Comparison of ENCODE assay signal across 10 mouse cellular contexts in the genomic region with DNA sequence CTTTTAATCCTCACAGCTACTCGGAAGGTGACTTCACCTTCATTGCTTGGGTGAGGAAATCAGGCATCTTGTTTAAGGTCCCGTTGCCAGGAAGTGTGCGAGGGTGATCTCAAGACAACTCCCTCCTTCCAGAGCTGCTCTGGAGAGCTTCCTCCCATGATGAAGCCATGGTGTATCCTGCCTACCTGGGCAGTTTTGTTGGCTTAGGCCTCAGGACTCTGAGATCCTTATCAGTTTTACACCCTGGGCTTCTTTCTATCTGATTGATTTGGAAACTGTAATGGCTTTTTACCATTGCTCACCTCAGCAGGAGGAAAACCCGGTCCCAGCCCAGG. TPM values are rescaled to one million over a fixed set of nuclear protein-coding genes. Genes with fewer than 3 reads are reported as not detected.
DNase-seq lines count a peak whose midpoint lies in the region; ATAC-seq and TF ChIP-seq lines count a peak whose summit lies in the region.
"Had no signal": no experiment of that assay in that cellular context is flagged by ENCODE, and none has a peak within 500 bp of the region (broad histone marks: within the 10 kb centered on the region; RNA-seq: fewer than 3 reads in every experiment).

No protein-coding gene starts in this region.

- peak overlapping the region; percentile 39 for H3K4me2 ChIP-seq in embryonic facial prominence, embryonic 14.5 days (ENCODE audit: low read depth, low read length)
- peak overlapping the region; percentile 43 for H3K4me2 ChIP-seq in intestine, embryonic 14.5 days (ENCODE audit: low read length)
- H3K4me2 ChIP-seq in midbrain, embryonic 16.5 days (ENCODE audit: low read length): peak overlapping the region; percentile 58

- H3K27me3 ChIP-seq in embryonic facial prominence, embryonic 14.5 days (replicated peaks; ENCODE audit: control insufficient read depth, insufficient read depth, low read length): no peaks in the 10 kb centered on the region
- H3K27me3 ChIP-seq in intestine, embryonic 14.5 days (replicated peaks; ENCODE audit: control insufficient read depth, insufficient read depth, low read length): no peaks in the 10 kb centered on the region
- no peaks in the 10 kb centered on the region for H3K27me3 ChIP-seq in midbrain, embryonic 16.5 days (ENCODE audit: control insufficient read depth, insufficient read depth, low read depth, low read length)

- intact Hi-C loops in left cerebral cortex, adult 2 months (cut with DNase I): no loop called here
- intact Hi-C loops in left cerebral cortex, postnatal 14 days (cut with DNase I): no loop called here
- intact Hi-C loops in gastrocnemius, postnatal 14 days (cut with DNase I; ENCODE audit: low total_unique reads): no loop called here

- DNase-seq in left cerebral cortex, adult 2 months (ENCODE audit: extremely low spot score in 1 of 2, low spot score in 2 of 2): no peak
- no peak for DNase-seq in left cerebral cortex, postnatal 14 days (ENCODE audit: low spot score in 2 of 2)
- DNase-seq in embryonic facial prominence, embryonic 14.5 days (ENCODE audit: low spot score): no peak
- DNase-seq in intestine, embryonic 14.5 days (ENCODE audit: low spot score): no peak
- DNase-seq in gastrocnemius, postnatal 4 days (ENCODE audit: low spot score in 2 of 2): no peak
- DNase-seq in embryo, embryonic 10.5 days (ENCODE audit: low spot score): no peak
- DNase-seq in gastrocnemius, postnatal 14 days: no peak

- no peak for ATAC-seq in embryonic facial prominence, embryonic 14.5 days (ENCODE audit: low read depth)
- no peak for ATAC-seq in intestine, embryonic 14.5 days (replicated peaks; ENCODE audit: low FRiP score, low TSS enrichment, low read depth)
- ATAC-seq in midbrain, embryonic 16.5 days: peak; percentile 46; the same call in 1 of the 2 replicates

- no peak overlapping the region for H3K9ac ChIP-seq in embryonic facial prominence, embryonic 14.5 days (ENCODE audit: low read depth, low read length)
- H3K9ac ChIP-seq in intestine, embryonic 14.5 days (ENCODE audit: low read length): no peak overlapping the region
- H3K9ac ChIP-seq in midbrain, embryonic 16.5 days (ENCODE audit: low read depth, low read length): 0 out of 2 replicates have a peak overlapping the region, but pooled peaks have one; percentile 34

- H3K36me3 ChIP-seq in embryonic facial prominence, embryonic 14.5 days (ENCODE audit: control insufficient read depth, insufficient read depth, low read length): no peaks in the 10 kb centered on the region
- H3K36me3 ChIP-seq in intestine, embryonic 14.5 days (ENCODE audit: control insufficient read depth, insufficient read depth, low read length): no peaks in the 10 kb centered on the region
- no peaks in the 10 kb centered on the region for H3K36me3 ChIP-seq in midbrain, embryonic 16.5 days (ENCODE audit: control insufficient read depth, insufficient read depth, low read length)

- H3K4me1 ChIP-seq in embryonic facial prominence, embryonic 14.5 days (ENCODE audit: control insufficient read depth, insufficient read depth, low read length): no peaks in the 10 kb centered on the region
- H3K4me1 ChIP-seq in intestine, embryonic 14.5 days (replicated peaks; ENCODE audit: control insufficient read depth, insufficient read depth, low read length): no peaks in the 10 kb centered on the region
- peaks cover 7% of the 10 kb centered on the region for H3K4me1 ChIP-seq in midbrain, embryonic 16.5 days (ENCODE audit: control insufficient read depth, insufficient read depth, low read length)

- no peak for TF ChIP-seq CTCF in left cerebral cortex, adult 2 months (IDR thresholded peaks at IDR 0.05)

- WGBS in embryonic facial prominence, embryonic 14.5 days: 8% methylated on average over 4 of the region's 4 CpGs
- 12% methylated on average over 4 of the region's 4 CpGs for WGBS in intestine, embryonic 14.5 days
- 10% methylated on average over 4 of the region's 4 CpGs for WGBS in midbrain, embryonic 16.5 days

- peak overlapping the region; percentile 32 for H3K4me3 ChIP-seq in left cerebral cortex, adult 2 months
- peak overlapping the region; percentile 7; the same call in 1 of the 2 replicates for H3K4me3 ChIP-seq in embryonic facial prominence, embryonic 14.5 days (ENCODE audit: low read depth, low read length)
- H3K4me3 ChIP-seq in intestine, embryonic 14.5 days (ENCODE audit: low read depth, low read length): peak overlapping the region; percentile 17; the same call in 1 of the 2 replicates
- peak overlapping the region; percentile 35 for H3K4me3 ChIP-seq in midbrain, embryonic 16.5 days (ENCODE audit: low read depth, low read length)

- H3K9me3 ChIP-seq in embryonic facial prominence, embryonic 14.5 days (ENCODE audit: control insufficient read depth, low read length): no peaks in the 10 kb centered on the region
- H3K9me3 ChIP-seq in intestine, embryonic 14.5 days (ENCODE audit: control insufficient read depth, low read length): no peaks in the 10 kb centered on the region
- no peaks in the 10 kb centered on the region for H3K9me3 ChIP-seq in midbrain, embryonic 16.5 days (replicated peaks; ENCODE audit: control insufficient read depth, low read length, poor library complexity, severe bottlenecking)

- no peak overlapping the region for H3K27ac ChIP-seq in left cerebral cortex, adult 2 months
- no peak overlapping the region for H3K27ac ChIP-seq in embryonic facial prominence, embryonic 14.5 days (replicated peaks; ENCODE audit: low read depth, low read length)
- H3K27ac ChIP-seq in intestine, embryonic 14.5 days (ENCODE audit: low read depth): peak overlapping the region; percentile 17; the same call in 1 of the 2 replicates
- 0 out of 2 replicates have a peak overlapping the region, but pooled peaks have one; percentile 9 for H3K27ac ChIP-seq in midbrain, embryonic 16.5 days (ENCODE audit: low read length)

RNA-seq across cellular contexts. Expression of gene Gm47985, which starts 4.4 kb away (rescaled TPM):
- not detected for total RNA-seq in left cerebral cortex, adult 2 months (2021)
- not detected for total RNA-seq in left cerebral cortex, postnatal 14 days (2021)
- polyA plus RNA-seq in embryonic facial prominence, embryonic 14.5 days (2014; fragmentation: Nextera tagmentation; extraction: Ambion mirVana): 0.18 and 0.48 TPM in 2 replicates
- 0.16 TPM in 1 of 2 replicates, not detected in the other for polyA plus RNA-seq in intestine, embryonic 14.5 days (2014; fragmentation: Nextera tagmentation; extraction: Ambion mirVana)
- not detected in 2 replicates for polyA plus RNA-seq in midbrain, embryonic 16.5 days (2015; fragmentation: Nextera tagmentation; extraction: Ambion mirVana)
- under 1 TPM; 0.16 to 0.47 TPM for total RNA-seq in gastrocnemius, postnatal 4 days (2021)
- under 1 TPM in 1 of 2 experiments, not detected in 1; 0.23 TPM for total RNA-seq in gastrocnemius, postnatal 14 days (2021)
- total RNA-seq: layer of hippocampus, postnatal 14 days had no signal
- polyA plus RNA-seq: urinary bladder, adult 2 months had no signal

RNA-seq across cellular contexts. Expression of gene Gm8947, which starts 14.3 kb away (rescaled TPM):
- not detected for total RNA-seq in left cerebral cortex, adult 2 months (2021)
- total RNA-seq in left cerebral cortex, postnatal 14 days (2021): not detected
- 0.12 TPM in 1 of 2 replicates, not detected in the other for polyA plus RNA-seq in embryonic facial prominence, embryonic 14.5 days (2014; fragmentation: Nextera tagmentation; extraction: Ambion mirVana)
- 0.32 TPM in 1 of 2 replicates, not detected in the other for polyA plus RNA-seq in intestine, embryonic 14.5 days (2014; fragmentation: Nextera tagmentation; extraction: Ambion mirVana)
- not detected in 2 replicates for polyA plus RNA-seq in midbrain, embryonic 16.5 days (2015; fragmentation: Nextera tagmentation; extraction: Ambion mirVana)
- total RNA-seq in gastrocnemius, postnatal 4 days (2021): not detected
- under 1 TPM in 1 of 2 experiments, not detected in 1; 0.20 TPM for total RNA-seq in gastrocnemius, postnatal 14 days (2021)
- total RNA-seq: layer of hippocampus, postnatal 14 days had no signal
- polyA plus RNA-seq: urinary bladder, adult 2 months had no signal

RNA-seq across cellular contexts. Expression of gene Gm47995, which starts 20.3 kb away (rescaled TPM):
- not detected for total RNA-seq in left cerebral cortex, adult 2 months (2021)
- total RNA-seq in left cerebral cortex, postnatal 14 days (2021): not detected
- 0.25 TPM in 1 of 2 replicates, not detected in the other for polyA plus RNA-seq in embryonic facial prominence, embryonic 14.5 days (2014; fragmentation: Nextera tagmentation; extraction: Ambion mirVana)
- polyA plus RNA-seq in intestine, embryonic 14.5 days (2014; fragmentation: Nextera tagmentation; extraction: Ambion mirVana): 0.23 TPM in 1 of 2 replicates, not detected in the other
- not detected in 2 replicates for polyA plus RNA-seq in midbrain, embryonic 16.5 days (2015; fragmentation: Nextera tagmentation; extraction: Ambion mirVana)
- total RNA-seq in gastrocnemius, postnatal 4 days (2021): not detected
- under 1 TPM in 1 of 2 experiments, not detected in 1; 0.27 TPM for total RNA-seq in gastrocnemius, postnatal 14 days (2021)
- total RNA-seq: layer of hippocampus, postnatal 14 days had no signal
- polyA plus RNA-seq: urinary bladder, adult 2 months had no signal

RNA-seq across cellular contexts. Expression of gene 3110040M04Rik, which starts 26.0 kb away (rescaled TPM):
- not detected for total RNA-seq in left cerebral cortex, adult 2 months (2021)
- not detected for total RNA-seq in left cerebral cortex, postnatal 14 days (2021)
- not detected in 2 replicates for polyA plus RNA-seq in embryonic facial prominence, embryonic 14.5 days (2014; fragmentation: Nextera tagmentation; extraction: Ambion mirVana)
- 0.30 TPM in 1 of 2 replicates, not detected in the other for polyA plus RNA-seq in intestine, embryonic 14.5 days (2014; fragmentation: Nextera tagmentation; extraction: Ambion mirVana)
- not detected in 2 replicates for polyA plus RNA-seq in midbrain, embryonic 16.5 days (2015; fragmentation: Nextera tagmentation; extraction: Ambion mirVana)
- total RNA-seq in gastrocnemius, postnatal 4 days (2021): not detected
- not detected for total RNA-seq in gastrocnemius, postnatal 14 days (2021)
- total RNA-seq: layer of hippocampus, postnatal 14 days had no signal
- polyA plus RNA-seq: urinary bladder, adult 2 months had no signal

RNA-seq across cellular contexts. Expression of gene Gm47996, which starts 32.0 kb away (rescaled TPM):
- not detected for total RNA-seq in left cerebral cortex, adult 2 months (2021)
- not detected for total RNA-seq in left cerebral cortex, postnatal 14 days (2021)
- polyA plus RNA-seq in embryonic facial prominence, embryonic 14.5 days (2014; fragmentation: Nextera tagmentation; extraction: Ambion mirVana): not detected in 2 replicates
- not detected in 2 replicates for polyA plus RNA-seq in intestine, embryonic 14.5 days (2014; fragmentation: Nextera tagmentation; extraction: Ambion mirVana)
- not detected in 2 replicates for polyA plus RNA-seq in midbrain, embryonic 16.5 days (2015; fragmentation: Nextera tagmentation; extraction: Ambion mirVana)
- total RNA-seq in gastrocnemius, postnatal 4 days (2021): not detected
- total RNA-seq in gastrocnemius, postnatal 14 days (2021): not detected
- total RNA-seq: layer of hippocampus, postnatal 14 days had no signal
- polyA plus RNA-seq: urinary bladder, adult 2 months had no signal

Comparison
In these comparisons a context has a peak if more than half of its experiments do, and no peak if none do; other contexts are left out.
1. H3K27ac ChIP-seq: peak in intestine, embryonic 14.5 days (single experiment) and midbrain, embryonic 16.5 days (single experiment); none in left cerebral cortex, adult 2 months (single experiment) and embryonic facial prominence, embryonic 14.5 days (single experiment).
2. Peak in every context shown above with its lines, with median percentiles within 50 percentile points of each other: H3K4me3 ChIP-seq and H3K4me2 ChIP-seq.